In the genomic region with DNA sequence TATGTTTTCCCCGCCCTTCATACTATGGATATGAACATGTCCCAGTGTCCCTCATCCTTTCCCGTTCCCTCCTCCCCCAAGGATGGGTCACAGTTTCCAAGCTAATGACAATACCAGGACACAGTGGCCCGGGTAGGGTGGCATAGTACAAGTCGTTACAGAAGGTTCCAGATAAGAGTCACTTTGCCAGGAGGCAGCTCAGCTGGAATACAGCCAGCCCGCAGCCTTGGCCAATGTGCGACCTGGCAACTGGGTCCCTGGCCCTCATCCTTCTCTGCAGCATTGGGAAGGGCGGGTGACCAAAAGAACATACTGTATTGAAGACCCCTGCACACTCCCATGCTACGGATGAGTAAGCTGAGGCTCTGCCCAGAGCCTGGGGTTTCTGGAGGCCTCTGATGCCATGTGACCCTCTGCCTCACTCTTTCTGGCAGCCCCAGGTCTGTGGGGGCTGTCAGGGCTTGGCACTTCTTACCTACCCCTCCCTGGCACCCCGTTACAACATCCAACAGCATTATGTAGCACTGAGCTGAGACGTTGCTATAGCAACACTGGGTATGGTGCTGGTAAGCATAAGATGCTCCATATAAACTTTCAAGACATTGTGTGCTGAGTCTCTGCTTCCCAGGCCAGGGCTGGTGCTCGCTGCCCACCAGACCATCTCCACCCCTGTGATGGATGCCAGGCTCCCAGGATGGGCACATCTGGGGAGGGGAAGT, we compare ENCODE assay signal across 14 mouse cellular contexts.
A peak's percentile ranks its signal among the peaks of the same experiment; 100 is the strongest.
DNase-seq lines count a peak whose midpoint lies in the region; ATAC-seq lines count a peak whose summit lies in the region.
"Had no signal": no experiment of that assay in that cellular context is flagged by ENCODE, and none has a peak within 500 bp of the region (broad histone marks: within the 10 kb centered on the region; RNA-seq: fewer than 3 reads in every experiment).

No protein-coding gene starts in this region.

- WGBS in neural tube, embryonic 14.5 days = 78% methylated on average over 11 of the region's 11 CpGs

- H3K4me1 ChIP-seq in neural tube, embryonic 14.5 days (ENCODE audit: control insufficient read depth, insufficient read depth, low read length) = peaks cover 11% of the 10 kb centered on the region

- H3K9ac ChIP-seq in neural tube, embryonic 14.5 days (replicated peaks; ENCODE audit: low read depth, low read length) = no peak overlapping the region

- H3K4me3 ChIP-seq in neural tube, embryonic 14.5 days (ENCODE audit: low read depth, low read length) = no peak overlapping the region
- H3K4me3 ChIP-seq: gastrocnemius, adult 2 months; limb, embryonic 10.5 days had no signal

- H3K9me3 ChIP-seq in neural tube, embryonic 14.5 days (ENCODE audit: control insufficient read depth, low read length) = no peaks in the 10 kb centered on the region
- H3K9me3 ChIP-seq: limb, embryonic 10.5 days had no signal

- peak; percentile 56 for ATAC-seq in erythroblast, adult 5-6 weeks (replicated peaks; ENCODE audit: low FRiP score, poor library complexity, severe bottlenecking)
- peak; percentile 42; the same call in 1 of the 2 replicates for ATAC-seq in neural tube, embryonic 14.5 days (ENCODE audit: low read depth)
- ATAC-seq: lung, postnatal 0 days had no signal

- no peaks in the 10 kb centered on the region for H3K36me3 ChIP-seq in neural tube, embryonic 14.5 days (ENCODE audit: control insufficient read depth, insufficient read depth, low read length)
- H3K36me3 ChIP-seq: limb, embryonic 10.5 days had no signal

- no peak overlapping the region for H3K27ac ChIP-seq in neural tube, embryonic 14.5 days (ENCODE audit: low read depth, low read length)
- H3K27ac ChIP-seq: gastrocnemius, adult 2 months; limb, embryonic 10.5 days had no signal

- intact Hi-C loops in left cerebral cortex, postnatal 4 days (cut with DNase I) = no loop called here
- intact Hi-C loops in left cerebral cortex, postnatal 36 days (cut with DNase I) = no loop called here

- H3K27me3 ChIP-seq in neural tube, embryonic 14.5 days (ENCODE audit: control insufficient read depth, insufficient read depth, low read length) = no peaks in the 10 kb centered on the region

- peak; percentile 43 for DNase-seq in adrenal gland, postnatal 25 days
- no peak for DNase-seq in adrenal gland, adult 8-10 months
- peak; percentile 68 for DNase-seq in left cerebral cortex, postnatal 4 days
- no peak for DNase-seq in left cerebral cortex, postnatal 36 days (ENCODE audit: low spot score in 2 of 2)
- DNase-seq in heart, adult 8-10 months (ENCODE audit: low spot score) = no peak
- no peak for DNase-seq in gastrocnemius, postnatal 10 days
- DNase-seq: embryo, embryonic 11 days; gastrocnemius, adult 2 months; heart, postnatal 4 days; kidney, postnatal 25 days had no signal

- H3K4me2 ChIP-seq in neural tube, embryonic 14.5 days (ENCODE audit: low read depth, low read length) = no peak overlapping the region

Comparison
In these comparisons a context has a peak if more than half of its experiments do, and no peak if none do; other contexts are left out.
1. DNase-seq: peak in adrenal gland, postnatal 25 days (single experiment) and left cerebral cortex, postnatal 4 days (single experiment); none in adrenal gland, adult 8-10 months (single experiment), left cerebral cortex, postnatal 36 days (0 of 2), heart, adult 8-10 months (single experiment) and gastrocnemius, postnatal 10 days (single experiment).